Mouse (Mus musculus): Measurements from ENCODE around the gene Zan.

Gene Zan

GRCm38 (mm10) chr5:137419105-137419504, 57.8 kb downstream of the Zan start:
- DNase-seq (ENCODE audit: low read depth, low spot score) = no peak

- no peak for DNase-seq (ENCODE audit: low read depth, low spot score)
Observed at GRCm38 (mm10) chr5:137414253-137414652, 62.6 kb downstream of the Zan start.

GRCm38 (mm10) chr5:137411235-137411634, 65.6 kb downstream of the Zan start:
- no peak for DNase-seq (ENCODE audit: low read depth, low spot score)

GRCm38 (mm10) chr5:137410549-137410948, 66.3 kb downstream of the Zan start:
- no peak for DNase-seq (ENCODE audit: low read depth, low spot score)

GRCm38 (mm10) chr5:137410066-137410465, 66.8 kb downstream of the Zan start:
- no peak for DNase-seq (ENCODE audit: low read depth, low spot score)

- DNase-seq (ENCODE audit: low read depth, low spot score) = no peak
Observed at GRCm38 (mm10) chr5:137409451-137409850, 67.4 kb downstream of the Zan start.

- no peak for DNase-seq (ENCODE audit: low read depth, low spot score)
Observed at GRCm38 (mm10) chr5:137404081-137404480, 72.8 kb downstream of the Zan start.

- no peak for DNase-seq (ENCODE audit: low read depth, low spot score)
Observed at GRCm38 (mm10) chr5:137394456-137394855, 82.4 kb downstream of the Zan start.

GRCm38 (mm10) chr5:137391641-137392040, 85.2 kb downstream of the Zan start:
- no peak for DNase-seq (ENCODE audit: low read depth, low spot score)

GRCm38 (mm10) chr5:137386712-137387111, 90.2 kb downstream of the Zan start:
- no peak for DNase-seq (ENCODE audit: low read depth, low spot score)

- DNase-seq (ENCODE audit: low read depth, low spot score) = no peak
Observed at GRCm38 (mm10) chr5:137383441-137383840, 93.4 kb downstream of the Zan start.

- peak; percentile 69 for DNase-seq (ENCODE audit: low read depth, low spot score)
Observed at GRCm38 (mm10) chr5:137381152-137381551, 95.7 kb downstream of the Zan start.

GRCm38 (mm10) chr5:137377603-137378002, 99.3 kb downstream of the Zan start:
- DNase-seq (ENCODE audit: low read depth, low spot score) = no peak

GRCm38 (mm10) chr5:137377176-137377575, 99.7 kb downstream of the Zan start:
- no peak for DNase-seq (ENCODE audit: low read depth, low spot score)

GRCm38 (mm10) chr5:137376722-137377121, 100.1 kb downstream of the Zan start:
- DNase-seq (ENCODE audit: low read depth, low spot score) = no peak

GRCm38 (mm10) chr5:137376198-137376597, 100.7 kb downstream of the Zan start:
- no peak for DNase-seq (ENCODE audit: low read depth, low spot score)

- no peak for DNase-seq (ENCODE audit: low read depth, low spot score)
Observed at GRCm38 (mm10) chr5:137375627-137376026, 101.2 kb downstream of the Zan start.

GRCm38 (mm10) chr5:137374521-137375080, 102.3 kb downstream of the Zan start:
- no peak for DNase-seq (ENCODE audit: low read depth, low spot score)

GRCm38 (mm10) chr5:137373371-137373950, 103.4 kb downstream of the Zan start:
- DNase-seq (ENCODE audit: low read depth, low spot score) = no peak

GRCm38 (mm10) chr5:137369665-137370064, 107.2 kb downstream of the Zan start:
- DNase-seq (ENCODE audit: low read depth, low spot score) = no peak

- no peak for DNase-seq (ENCODE audit: low read depth, low spot score)
Observed at GRCm38 (mm10) chr5:137358382-137358781, 118.5 kb downstream of the Zan start.

- DNase-seq (ENCODE audit: low read depth, low spot score) = no peak
Observed at GRCm38 (mm10) chr5:137354091-137354490, 122.8 kb downstream of the Zan start.
